Mouse (Mus musculus): ENCODE measurements at regions not wholly inside any gene's neighbourhood (a gene's known extent, or its start where the extent isn't known, plus 50 kb on each side); places are given as distances from the start of the nearest gene placed in this dataset.

DNA sequence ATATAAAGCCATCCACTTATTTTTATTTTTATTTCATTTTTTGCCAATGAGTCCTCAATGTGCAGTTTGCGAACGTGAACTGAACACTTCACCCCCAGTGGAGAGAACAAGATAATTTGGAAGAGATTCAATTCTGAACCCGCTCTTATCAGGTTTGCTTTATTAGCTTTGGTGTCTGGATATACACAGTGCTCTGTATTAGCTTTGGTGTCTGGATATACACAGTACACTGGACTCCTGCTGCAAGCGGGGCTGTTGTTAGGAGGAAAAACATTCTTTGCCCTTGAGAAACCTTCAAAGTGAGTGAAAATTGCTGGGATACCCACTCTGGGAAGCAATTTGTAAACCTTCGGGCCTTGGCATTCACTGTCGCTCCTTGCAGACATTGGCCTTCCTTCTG lies 333.7 kb downstream of the Wdr20rt start:
- TF ChIP-seq CTCF (conservative IDR thresholded peaks at IDR 0.05; ENCODE audit: insufficient read depth, insufficient read length, low read depth, low read length) (no peak), POLR2A (IDR thresholded peaks at IDR 0.05; ENCODE audit: low read depth, low read length) (no peak)
